8 mouse cellular contexts compared by ENCODE assay signal in the genomic region with DNA sequence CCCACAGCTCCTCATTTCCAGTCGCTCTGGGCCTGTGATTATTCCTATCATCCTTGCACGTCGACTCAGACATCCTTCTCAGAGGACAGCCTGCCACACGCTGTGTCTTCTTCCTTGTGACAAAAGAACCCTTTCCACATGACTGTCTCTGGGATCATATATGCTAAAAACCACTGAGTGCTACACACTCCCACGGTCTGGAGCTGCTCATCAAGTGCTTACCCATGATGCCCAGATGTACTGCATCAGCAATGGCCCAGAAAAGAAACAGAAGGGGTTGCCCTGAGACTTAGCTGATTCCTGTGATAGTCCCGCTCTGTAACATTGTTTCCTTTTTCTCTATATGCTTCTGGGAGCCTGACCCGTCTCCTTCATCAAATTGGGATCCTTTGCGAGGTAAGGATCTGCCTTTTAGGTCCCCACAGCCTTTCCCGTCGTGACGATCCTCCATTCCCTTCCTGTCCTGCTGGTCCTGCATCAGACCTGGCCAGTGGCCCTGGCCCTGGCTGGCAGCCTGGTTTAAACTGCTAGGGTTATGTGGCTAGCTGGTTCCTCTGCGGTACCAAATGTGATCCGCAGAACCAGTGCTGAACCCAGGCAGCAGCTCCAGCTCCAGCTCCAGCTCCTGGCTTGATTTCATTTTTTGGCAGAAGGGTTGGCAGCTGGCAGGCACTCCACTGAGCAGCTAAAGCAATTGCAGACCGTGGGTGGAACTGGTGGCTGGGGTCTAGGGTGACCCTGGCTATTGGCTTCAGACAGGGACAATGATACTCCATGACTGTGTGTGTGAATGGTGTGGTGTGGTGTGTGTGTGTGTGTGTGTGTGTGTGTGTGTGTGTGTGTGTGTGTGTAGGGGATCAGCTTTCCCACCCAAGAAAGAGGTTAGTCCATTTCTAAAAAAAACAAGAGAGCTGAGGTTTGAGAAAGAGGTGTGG. TPM values are rescaled to one million over a fixed set of nuclear protein-coding genes. Genes with fewer than 3 reads are reported as not detected.
DNase-seq lines count a peak whose midpoint lies in the region; ATAC-seq and TF ChIP-seq lines count a peak whose summit lies in the region.
"Had no signal": no experiment of that assay in that cellular context is flagged by ENCODE, and none has a peak within 500 bp of the region (broad histone marks: within the 10 kb centered on the region; RNA-seq: fewer than 3 reads in every experiment).

No protein-coding gene starts in this region.

- no peak for ATAC-seq in CD4-positive, CD25-positive, alpha-beta regulatory T cell, adult 4 months

- TF ChIP-seq POLR2A in brain, embryonic 14.5 days (IDR thresholded peaks at IDR 0.05; ENCODE audit: borderline replicate concordance, extremely low read depth, insufficient read depth, insufficient read length, poor library complexity, severe bottlenecking), result no peak

- no peak for TF ChIP-seq CTCF in brain, embryonic 14.5 days (IDR thresholded peaks at IDR 0.05; ENCODE audit: borderline replicate concordance, extremely low read depth, insufficient read depth, insufficient read length)

- intact Hi-C loops in heart, postnatal 25 days (cut with DNase I), result no loop called here
- intact Hi-C loops in left cerebral cortex, postnatal 36 days (cut with DNase I), result loop anchor here (10.0 kb wide), 1 partner anchor 546 kb away; no protein-coding TSS in a partner anchor

- DNase-seq in heart, adult 18-20 months, result peak; percentile 16 to 18
- DNase-seq in heart, postnatal 25 days (ENCODE audit: low spot score), result no peak
- DNase-seq in brain, embryonic 14.5 days (ENCODE audit: low read depth), result peak; percentile 33
- DNase-seq in frontal cortex, postnatal 36 days (ENCODE audit: low spot score in 2 of 2), result peak; percentile 26 to 57
- peak; percentile 39 to 40 for DNase-seq in left cerebral cortex, postnatal 36 days (ENCODE audit: low spot score in 2 of 2)
- no peak for DNase-seq in neural tube, embryonic 10.5 days (ENCODE audit: extremely low spot score, low spot score)
- DNase-seq: liver had no signal

RNA-seq across cellular contexts. Expression of gene Kcnk16, which starts 18.5 kb away (rescaled TPM):
- not detected for total RNA-seq in heart, adult 18-20 months (2021)
- total RNA-seq in heart, postnatal 25 days (2021), result not detected
- polyA plus RNA-seq in brain, embryonic 14.5 days (2012; rRNA removed), result 0.05 TPM in 1 of 2 replicates, not detected in the other
- total RNA-seq in left cerebral cortex, postnatal 36 days (2021), result not detected
- polyA plus RNA-seq in CD4-positive, CD25-positive, alpha-beta regulatory T cell, adult 4 months (2017; shearing (Covaris generic)), result not detected

RNA-seq across cellular contexts. Expression of gene Nudt13, which starts 44.0 kb away (rescaled TPM):
- 10 to 100 TPM; 32.6 to 35.8 TPM for total RNA-seq in heart, adult 18-20 months (2021)
- total RNA-seq in heart, postnatal 25 days (2021), result 10 to 100 TPM; 27.6 to 33.6 TPM
- polyA plus RNA-seq in brain, embryonic 14.5 days (2012; rRNA removed), result 16.5 and 17.4 TPM in 2 replicates
- total RNA-seq in left cerebral cortex, postnatal 36 days (2021), result 10 to 100 TPM; 17.4 to 19.5 TPM
- 10 to 100 TPM; 25.3 to 30.3 TPM for polyA plus RNA-seq in CD4-positive, CD25-positive, alpha-beta regulatory T cell, adult 4 months (2017; shearing (Covaris generic))

Comparison
In these comparisons a context has a peak if more than half of its experiments do, and no peak if none do; other contexts are left out.
1. DNase-seq: peak in heart, adult 18-20 months (2 of 2), brain, embryonic 14.5 days (single experiment), frontal cortex, postnatal 36 days (2 of 2) and left cerebral cortex, postnatal 36 days (2 of 2); none in heart, postnatal 25 days (single experiment) and neural tube, embryonic 10.5 days (single experiment).